Mouse (Mus musculus) v-Abl transformed pro-B cells (cell line): ENCODE results near the gene Rai14.

Experiments
- in situ Hi-C, 2 experiments: fragments of 400-800 bp; cut with MboI; formaldehyde crosslinking; loops; one replicate each; pipeline ENCODE4 v1.15.1; 2025; ENCODE audit not compliant: unreplicated experiment in 2 of 2

Gene Rai14

DNA sequence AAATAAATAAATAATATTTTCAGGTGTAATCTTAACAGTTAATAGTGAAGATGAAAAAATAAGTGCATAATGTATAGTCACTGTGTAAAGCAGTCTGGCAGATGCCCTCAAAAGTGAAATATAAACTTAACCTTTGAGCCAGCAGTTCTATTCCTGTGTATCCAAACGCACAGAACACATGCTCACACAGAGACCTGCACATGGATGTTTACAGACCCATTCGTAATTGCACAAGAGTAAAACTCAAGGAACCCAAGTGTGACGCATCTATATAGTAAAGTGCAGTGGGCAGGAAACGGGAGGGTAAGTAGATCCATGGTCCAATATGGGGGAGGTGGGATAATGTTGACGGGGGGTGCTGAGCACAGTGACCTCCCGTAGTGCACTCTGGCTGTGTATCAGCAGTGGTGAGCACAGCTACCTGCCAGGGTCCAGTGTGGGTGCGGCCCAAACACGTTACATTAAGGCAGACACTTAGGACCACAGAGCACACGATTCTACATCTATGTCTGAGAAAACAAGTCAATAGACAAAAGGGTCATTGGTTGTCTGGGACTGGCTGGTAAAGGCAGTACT is 13.4 kb downstream of the Rai14 start:
- in situ Hi-C loops = loop anchor here in 1 of 2 experiments (25.0 kb wide), 1 partner anchor 1064 kb away; no protein-coding TSS in a partner anchor

DNA sequence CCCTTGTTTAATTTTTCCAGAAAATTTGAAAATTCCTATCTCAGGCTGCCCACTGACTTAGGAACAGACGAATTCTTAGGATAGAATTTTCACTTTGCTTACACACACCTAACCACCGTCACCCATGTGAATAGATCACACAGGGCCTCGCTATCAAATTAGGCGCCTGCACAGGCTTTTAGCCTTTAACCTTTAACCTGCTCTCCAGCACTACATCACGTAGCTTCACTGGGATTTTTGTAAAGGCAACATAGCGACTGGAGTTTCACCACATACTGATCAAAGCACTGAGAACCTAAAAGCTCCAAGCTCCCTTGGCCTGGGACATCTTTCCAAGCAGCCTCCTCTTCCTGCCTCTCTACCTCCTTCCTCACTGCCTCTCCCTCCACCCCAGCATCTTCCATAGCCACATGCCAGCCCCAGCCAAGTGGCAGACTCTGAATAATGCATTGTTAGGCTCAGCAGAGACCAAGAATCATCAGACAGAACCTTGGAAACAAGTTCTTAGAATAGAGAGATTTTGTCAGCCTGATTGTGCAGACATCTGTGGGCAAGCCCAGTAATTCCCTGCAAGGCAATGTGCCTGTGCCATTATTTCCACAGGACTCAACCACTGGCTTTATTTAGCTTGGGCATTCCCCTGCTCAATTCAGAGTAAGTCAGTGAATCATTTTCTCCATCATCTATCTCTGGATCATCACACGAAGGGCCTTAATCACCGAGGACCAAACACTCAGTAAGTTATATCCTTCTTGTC is 17.8 kb downstream of the Rai14 start:
- in situ Hi-C loops = no loop called here

DNA sequence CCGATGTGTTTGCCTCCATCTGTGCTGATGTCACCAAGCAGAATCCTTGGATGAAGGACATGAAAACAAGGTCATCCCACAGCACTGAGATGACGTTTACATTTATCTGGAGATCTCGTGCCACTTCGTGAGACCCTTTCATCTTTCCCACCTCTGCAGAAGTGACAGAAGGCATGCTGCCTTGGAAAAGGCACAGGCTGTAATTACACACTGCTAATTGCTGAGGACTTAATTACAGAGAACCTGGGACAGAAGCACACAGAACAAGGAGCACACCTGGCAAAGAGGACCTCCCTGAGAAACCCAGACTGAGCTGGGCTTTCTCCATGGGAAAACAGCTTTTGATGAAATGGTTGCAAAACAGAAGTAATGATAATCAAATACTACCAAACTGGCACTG is 21.8 kb downstream of the Rai14 start:
- in situ Hi-C loops = no loop called here

DNA sequence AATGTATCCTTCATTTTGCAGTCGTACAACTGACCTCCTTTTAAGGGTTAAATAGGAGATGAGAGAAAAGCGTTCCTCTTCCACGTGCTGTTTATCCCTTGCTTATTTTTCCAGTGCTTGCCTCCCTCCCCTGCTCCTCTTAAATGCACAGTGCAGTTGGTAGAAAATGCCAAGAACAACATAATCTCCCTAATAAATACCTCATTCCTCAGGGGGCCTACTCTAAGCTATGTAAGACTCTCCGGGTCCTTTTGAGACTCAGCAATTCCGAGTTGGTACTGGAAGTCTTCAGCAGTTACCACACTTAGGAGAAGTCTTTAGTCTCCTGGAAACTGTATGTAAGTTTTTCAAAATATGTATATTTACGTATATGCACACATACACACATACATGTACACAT is 22.9 kb downstream of the Rai14 start:
- in situ Hi-C loops = no loop called here

GRCm38 (mm10) chr15:10690973-10691372 is 23.5 kb downstream of the Rai14 start:
- in situ Hi-C loops = no loop called here

- in situ Hi-C loops = no loop called here
Measured at GRCm38 (mm10) chr15:10690219-10690618, 24.2 kb downstream of the Rai14 start.

- in situ Hi-C loops = no loop called here
Measured at GRCm38 (mm10) chr15:10689304-10689703, 25.1 kb downstream of the Rai14 start.

GRCm38 (mm10) chr15:10688686-10689085 is 25.7 kb downstream of the Rai14 start:
- in situ Hi-C loops = no loop called here

- in situ Hi-C loops = no loop called here
Measured at GRCm38 (mm10) chr15:10687365-10687764, 27.1 kb downstream of the Rai14 start.

GRCm38 (mm10) chr15:10685692-10686430 is 28.6 kb downstream of the Rai14 start:
- in situ Hi-C loops = no loop called here

DNA sequence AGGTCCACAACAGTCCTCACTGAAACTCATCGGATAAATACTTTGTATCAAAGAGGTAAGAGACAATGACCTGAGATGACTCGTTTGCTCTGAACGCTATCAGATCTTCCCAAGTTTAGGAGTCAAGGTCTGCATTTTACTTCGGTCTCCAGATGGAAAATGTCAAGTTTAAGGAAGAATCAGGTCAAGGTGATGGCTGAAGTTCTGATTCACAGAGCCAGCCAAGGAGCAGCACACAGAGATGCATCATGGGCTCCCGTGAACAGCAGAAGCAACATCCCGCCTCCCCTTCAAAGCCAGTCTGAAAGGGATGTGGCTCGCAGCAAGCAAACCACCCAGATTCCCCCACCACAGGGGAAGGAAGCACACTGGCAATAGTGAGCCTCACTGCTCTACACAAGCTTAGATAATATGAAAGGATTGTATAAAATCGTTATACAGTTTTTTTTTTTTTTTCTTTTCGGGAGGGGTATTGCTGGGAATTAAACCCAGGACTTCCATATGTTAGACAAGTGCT is 30.7 kb downstream of the Rai14 start:
- in situ Hi-C loops = no loop called here

DNA sequence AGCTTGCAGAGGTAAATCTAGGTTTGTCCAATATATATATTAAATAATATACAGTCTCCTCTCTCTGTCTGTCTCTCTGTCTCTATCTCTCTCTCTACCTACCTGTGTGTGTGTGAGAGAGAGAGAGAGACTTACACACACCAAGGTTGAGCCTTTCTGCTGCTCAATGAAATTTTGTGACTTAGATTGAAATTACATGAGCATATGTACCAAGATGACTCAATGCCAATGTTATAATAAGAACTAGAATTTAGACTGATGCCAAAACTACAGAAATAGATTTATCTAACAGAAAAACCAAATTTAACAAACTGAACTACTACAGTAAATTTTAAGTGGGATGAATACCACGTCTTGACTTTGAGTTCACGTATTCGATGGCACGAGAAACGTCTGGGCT is 33.9 kb downstream of the Rai14 start:
- in situ Hi-C loops = no loop called here

- in situ Hi-C loops = no loop called here
Measured at GRCm38 (mm10) chr15:10679571-10679970, 34.9 kb downstream of the Rai14 start.

DNA sequence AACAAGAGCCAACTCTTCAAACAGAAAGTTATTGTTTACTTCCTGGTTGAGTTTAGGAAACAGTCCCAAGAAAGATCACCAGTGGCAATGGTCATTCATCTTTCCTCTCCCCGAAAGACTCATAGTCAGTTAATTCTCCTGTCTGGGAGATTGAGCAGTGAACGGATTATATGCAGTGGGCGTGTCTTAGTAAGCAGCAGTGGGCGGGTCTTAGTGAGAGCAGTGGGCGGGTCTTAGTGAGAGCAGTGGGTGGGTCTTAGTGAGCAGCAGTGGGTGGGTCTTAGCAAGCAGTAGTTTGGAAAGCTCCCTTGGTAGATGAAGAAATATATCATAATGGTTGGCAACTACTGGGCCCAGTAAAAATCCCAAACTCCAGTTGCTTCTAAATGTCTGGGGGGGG is 38.6 kb downstream of the Rai14 start:
- in situ Hi-C loops = no loop called here

DNA sequence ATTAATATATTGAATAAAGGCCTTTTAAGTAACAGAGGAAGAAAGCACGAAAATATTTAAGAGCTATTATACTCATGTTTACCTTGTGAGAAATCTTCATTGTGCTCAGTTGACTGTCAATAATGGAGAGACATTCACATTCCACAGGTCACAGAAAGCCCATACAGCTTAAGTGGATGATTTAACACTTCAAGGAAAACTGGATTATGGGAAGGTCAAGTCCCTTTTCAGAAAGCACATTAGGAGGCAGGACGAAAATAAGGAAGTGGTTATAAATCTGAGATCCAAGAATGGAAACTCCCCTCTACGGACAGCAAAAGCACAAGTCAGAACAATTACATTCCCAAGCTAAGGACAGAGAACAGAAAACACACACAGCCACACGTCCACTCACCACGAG is 41.5 kb downstream of the Rai14 start:
- in situ Hi-C loops = no loop called here

DNA sequence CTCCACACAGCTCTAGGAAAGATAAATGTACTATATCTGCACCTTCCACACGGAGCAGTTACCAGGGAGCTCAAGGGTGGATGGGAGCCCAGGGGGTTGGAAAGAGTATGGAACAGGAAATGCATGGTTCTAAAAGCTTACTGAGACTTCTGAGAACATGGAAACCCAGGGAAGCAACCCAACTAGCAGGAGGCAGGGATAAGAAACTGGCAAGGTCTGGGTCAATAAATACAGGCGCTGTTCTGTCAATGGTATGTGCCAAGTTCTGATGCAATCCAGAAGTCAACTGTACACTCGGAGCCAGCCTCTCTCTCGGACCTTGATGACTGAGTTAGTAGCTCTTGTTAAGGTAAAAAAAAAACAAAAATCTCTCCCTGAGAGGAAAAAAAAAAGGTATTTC is 42.6 kb downstream of the Rai14 start:
- in situ Hi-C loops = no loop called here

- in situ Hi-C loops = no loop called here
Measured at GRCm38 (mm10) chr15:10670107-10670506, 44.3 kb downstream of the Rai14 start.

- in situ Hi-C loops = no loop called here
Measured at GRCm38 (mm10) chr15:10668120-10668900, 46.1 kb downstream of the Rai14 start.

GRCm38 (mm10) chr15:10665816-10666215 is 48.6 kb downstream of the Rai14 start:
- in situ Hi-C loops = no loop called here

DNA sequence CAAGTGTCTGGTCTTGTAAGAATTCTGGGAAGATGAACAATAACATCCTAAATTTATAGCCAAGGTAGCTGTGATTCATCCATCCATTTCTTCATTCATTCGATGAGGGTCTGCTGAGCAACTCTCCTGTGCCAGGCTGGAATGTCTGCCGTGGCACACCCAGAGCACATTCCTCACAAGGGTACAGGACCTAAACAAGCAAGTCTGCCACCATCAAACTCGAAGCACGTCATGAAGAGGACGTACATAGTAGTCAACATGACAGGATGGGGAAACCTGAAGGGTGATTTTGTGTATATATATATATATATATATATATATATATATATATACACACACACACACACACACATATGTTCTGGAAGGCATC is 49.9 kb downstream of the Rai14 start:
- in situ Hi-C loops = no loop called here
